Mouse (Mus musculus) forebrain, embryonic 13.5 days (tissue): ENCODE measurements around the gene March6. TPM values are rescaled to one million over a fixed set of nuclear protein-coding genes. Genes with fewer than 3 reads are reported as not detected.

ENCODE experiments used
- ATAC-seq: fragments of 200-750 bp; cut with Nextera tagmentation; 2 replicates; pipeline ENCODE4 v1.8.0; 2017
- H3K27ac ChIP-seq: fragments of 300-500 bp; sonication (generic); 2 replicates; pipeline ENCODE4 v1.5.1; 2015; ENCODE audit warnings: inconsistent platforms, mild to moderate bottlenecking, moderate library complexity
- H3K27me3 ChIP-seq: fragments of 300-500 bp; sonication (generic); 2 replicates; pipeline ENCODE4 v1.6.1; 2015; ENCODE audit warnings: mild to moderate bottlenecking, inconsistent platforms
- H3K36me3 ChIP-seq: fragments of 300-500 bp; sonication (generic); 2 replicates; pipeline ENCODE4 v1.6.1; 2015; ENCODE audit warnings: mild to moderate bottlenecking, inconsistent platforms; ENCODE audit not compliant: poor library complexity, severe bottlenecking
- H3K4me1 ChIP-seq: fragments of 300-500 bp; sonication (generic); 2 replicates; pipeline ENCODE4 v1.6.1; 2015; ENCODE audit warnings: inconsistent platforms
- H3K4me2 ChIP-seq: fragments of 300-500 bp; sonication (generic); 2 replicates; pipeline ENCODE4 v1.6.1; 2015; ENCODE audit warnings: inconsistent platforms, mild to moderate bottlenecking, moderate library complexity
- H3K4me3 ChIP-seq: fragments of 300-500 bp; sonication (generic); 2 replicates; pipeline ENCODE4 v1.5.1; 2015; ENCODE audit warnings: mild to moderate bottlenecking, inconsistent platforms
- H3K9ac ChIP-seq: fragments of 300-500 bp; sonication (generic); 2 replicates; pipeline ENCODE4 v1.6.1; 2015; ENCODE audit warnings: mild to moderate bottlenecking, inconsistent platforms
- H3K9me3 ChIP-seq: fragments of 300-500 bp; sonication (generic); replicated peaks from 2 replicates; pipeline ENCODE4 v1.6.1; 2016; ENCODE audit warnings: inconsistent platforms
- WGBS: fragments of 180-500 bp; shearing (Covaris S2); methylation state at CpG from one replicate; pipeline ENCODE4 v1.1.7; 2015; 5-methylcytosine and 5-hydroxymethylcytosine counted together
- polyA plus RNA-seq: library from polyadenylated mRNA; unstranded; fragments of >200 nt; fragmentation: Nextera tagmentation; extraction: Ambion mirVana; gene quantifications from 2 replicates; pipeline ENCODE4 v1.2.1, GENCODE M21; 2015

Gene March6
- polyA plus RNA-seq, 1 experiment from 2014 or later = 57.5 TPM

- Histone ChIP-seq H3K4me1 (no peaks in the 10 kb centered on the region), H3K4me3 (no peak overlapping the region), H3K9me3 (no peaks in the 10 kb centered on the region), H3K9ac (no peak overlapping the region), H3K27ac (no peak overlapping the region), H3K27me3 (no peaks in the 10 kb centered on the region), H3K36me3 (no peaks in the 10 kb centered on the region), H3K4me2 (no peak overlapping the region)
- no peak for ATAC-seq
- WGBS = 72% methylated on average over 19 of the region's 19 CpGs
These were observed 33.0 kb upstream of the March6 start for GRCm38 (mm10) chr15:31563577-31564546.

GRCm38 (mm10) chr15:31562847-31563246 is 32.0 kb upstream of the March6 start:
- Histone ChIP-seq H3K4me3 (no peak overlapping the region), H3K27ac (no peak overlapping the region), H3K27me3 (no peaks in the 10 kb centered on the region), H3K4me2 (no peak overlapping the region), H3K9me3 (no peaks in the 10 kb centered on the region), H3K9ac (no peak overlapping the region), H3K4me1 (no peaks in the 10 kb centered on the region), H3K36me3 (no peaks in the 10 kb centered on the region)
- ATAC-seq = no peak
- WGBS = 92% methylated on average over 8 of the region's 8 CpGs

DNA sequence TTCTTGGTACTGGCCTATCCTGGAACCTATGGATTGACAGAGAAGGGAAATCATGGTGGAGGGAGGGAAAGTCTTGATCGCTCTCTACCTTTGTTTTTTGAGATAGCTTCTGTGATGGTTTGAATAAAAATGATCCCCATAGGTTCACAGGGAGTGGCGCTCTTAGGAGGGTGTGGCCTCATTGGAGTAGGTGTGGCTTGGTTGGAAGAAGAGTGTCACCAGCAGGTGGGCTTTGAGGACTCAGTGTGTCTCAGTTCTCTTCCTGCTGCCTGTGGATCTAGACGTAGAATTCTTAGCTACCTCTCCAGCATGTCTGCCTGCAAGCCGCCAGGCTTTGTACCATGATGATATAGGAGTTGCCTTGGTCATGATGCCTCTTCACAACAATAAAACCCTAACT is 31.1 kb upstream of the March6 start:
- ATAC-seq = no peak
- WGBS = 91% methylated on average over 4 of the region's 4 CpGs
- H3K9me3 ChIP-seq = no peaks in the 10 kb centered on the region

DNA sequence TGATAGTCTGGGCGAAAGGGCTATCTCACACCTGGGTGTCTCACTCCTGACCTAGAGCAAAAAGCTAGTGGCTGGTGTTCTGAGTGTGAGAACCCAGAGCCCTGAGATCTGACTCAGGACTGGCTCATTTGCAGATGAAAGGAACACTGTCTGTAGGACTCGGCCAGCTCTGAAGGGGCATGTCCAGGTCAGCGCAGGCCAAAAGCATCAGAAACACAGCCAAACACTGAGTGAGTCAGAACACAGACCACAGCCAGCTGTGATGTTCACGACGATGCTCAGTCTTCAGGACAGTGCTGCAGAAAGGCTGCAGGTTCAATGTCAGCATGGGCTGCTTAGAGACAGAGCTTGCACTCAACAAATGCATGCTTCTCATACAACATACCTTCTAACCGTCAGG is 30.5 kb upstream of the March6 start:
- Histone ChIP-seq H3K36me3 (no peaks in the 10 kb centered on the region), H3K4me2 (no peak overlapping the region), H3K9ac (no peak overlapping the region), H3K4me1 (no peaks in the 10 kb centered on the region), H3K27ac (no peak overlapping the region), H3K4me3 (no peak overlapping the region), H3K27me3 (no peaks in the 10 kb centered on the region), H3K9me3 (no peaks in the 10 kb centered on the region)
- 82% methylated on average over 6 of the region's 6 CpGs for WGBS
- no peak for ATAC-seq

More for the DNA sequence above, 31.1 kb upstream of the March6 start:
- H3K4me1 ChIP-seq = no peaks in the 10 kb centered on the region
- H3K4me3 ChIP-seq = no peak overlapping the region
- H3K27me3 ChIP-seq = no peaks in the 10 kb centered on the region
- no peaks in the 10 kb centered on the region for H3K36me3 ChIP-seq
- H3K27ac ChIP-seq = no peak overlapping the region
- no peak overlapping the region for H3K4me2 ChIP-seq
- H3K9ac ChIP-seq = no peak overlapping the region

- WGBS = 88% methylated on average over 2 of the region's 2 CpGs
- Histone ChIP-seq H3K27me3 (no peaks in the 10 kb centered on the region), H3K4me1 (no peaks in the 10 kb centered on the region), H3K4me2 (no peak overlapping the region), H3K9ac (no peak overlapping the region), H3K4me3 (no peak overlapping the region), H3K36me3 (no peaks in the 10 kb centered on the region), H3K9me3 (no peaks in the 10 kb centered on the region), H3K27ac (no peak overlapping the region)
- no peak for ATAC-seq
These were observed 24.0 kb upstream of the March6 start for GRCm38 (mm10) chr15:31554855-31555254.

GRCm38 (mm10) chr15:31550381-31550780 is 19.5 kb upstream of the March6 start:
- Histone ChIP-seq H3K9me3 (no peaks in the 10 kb centered on the region), H3K9ac (no peak overlapping the region), H3K4me1 (no peaks in the 10 kb centered on the region), H3K27ac (no peak overlapping the region), H3K36me3 (no peaks in the 10 kb centered on the region), H3K27me3 (no peaks in the 10 kb centered on the region), H3K4me2 (no peak overlapping the region), H3K4me3 (no peak overlapping the region)
- 78% methylated on average over 4 of the region's 4 CpGs for WGBS
- ATAC-seq = no peak

DNA sequence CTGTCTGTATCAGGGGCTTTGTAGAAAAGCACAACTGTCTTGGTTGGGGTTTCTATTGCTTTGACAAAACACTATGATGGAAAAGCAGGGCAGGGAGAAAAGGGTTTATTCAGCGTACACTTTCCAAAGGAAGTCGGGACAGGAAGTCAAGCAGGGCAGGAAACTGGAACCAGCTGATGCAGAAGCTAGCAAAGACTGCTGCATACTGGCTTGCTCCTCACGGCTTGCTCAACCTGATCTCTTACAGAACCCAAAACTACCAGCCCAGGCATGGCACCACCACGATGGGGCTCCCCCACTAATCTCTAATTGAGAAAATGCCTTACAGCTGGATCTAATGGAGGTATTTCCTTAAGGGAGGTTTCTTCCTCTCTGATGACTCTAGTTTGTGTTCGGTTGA is 16.6 kb upstream of the March6 start:
- H3K9me3 ChIP-seq = no peaks in the 10 kb centered on the region
- H3K4me2 ChIP-seq = no peak overlapping the region
- no peaks in the 10 kb centered on the region for H3K36me3 ChIP-seq
- no peak overlapping the region for H3K27ac ChIP-seq
- H3K27me3 ChIP-seq = no peaks in the 10 kb centered on the region
- no peak for ATAC-seq
- H3K9ac ChIP-seq = no peak overlapping the region
- no peak overlapping the region for H3K4me3 ChIP-seq
- H3K4me1 ChIP-seq = peaks cover 8% of the 10 kb centered on the region
- 69% methylated on average over 5 of the region's 5 CpGs for WGBS

GRCm38 (mm10) chr15:31546291-31546690 is 15.4 kb upstream of the March6 start:
- no peaks in the 10 kb centered on the region for H3K27me3 ChIP-seq
- H3K9me3 ChIP-seq = no peaks in the 10 kb centered on the region
- no peak overlapping the region for H3K4me2 ChIP-seq
- no peak for ATAC-seq
- no peak overlapping the region for H3K4me3 ChIP-seq
- peaks cover 18% of the 10 kb centered on the region for H3K4me1 ChIP-seq
- WGBS = 81% methylated on average over 6 of the region's 6 CpGs
- H3K36me3 ChIP-seq = no peaks in the 10 kb centered on the region
- H3K27ac ChIP-seq = no peak overlapping the region
- no peak overlapping the region for H3K9ac ChIP-seq

DNA sequence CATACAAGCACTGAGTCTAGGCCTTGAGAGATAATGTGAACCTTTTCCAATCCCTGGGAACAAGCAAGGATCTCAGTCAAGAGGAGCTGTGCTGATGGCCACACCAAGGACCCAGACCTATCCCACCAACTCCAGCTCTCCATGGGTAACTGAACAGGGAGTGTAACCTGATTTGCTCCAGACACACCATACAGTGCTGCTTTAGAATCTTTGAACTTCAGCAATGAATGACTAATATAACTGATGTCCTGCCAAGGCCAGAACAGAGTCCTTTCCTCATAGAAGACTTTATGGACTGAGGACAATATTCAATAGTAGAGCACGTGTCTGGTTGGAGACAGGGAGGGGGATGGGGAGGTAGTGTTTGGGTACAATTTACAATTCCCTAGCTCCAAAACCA is 14.2 kb upstream of the March6 start:
- no peak overlapping the region for H3K27ac ChIP-seq
- 88% methylated on average over 1 of the region's 1 CpGs for WGBS

DNA sequence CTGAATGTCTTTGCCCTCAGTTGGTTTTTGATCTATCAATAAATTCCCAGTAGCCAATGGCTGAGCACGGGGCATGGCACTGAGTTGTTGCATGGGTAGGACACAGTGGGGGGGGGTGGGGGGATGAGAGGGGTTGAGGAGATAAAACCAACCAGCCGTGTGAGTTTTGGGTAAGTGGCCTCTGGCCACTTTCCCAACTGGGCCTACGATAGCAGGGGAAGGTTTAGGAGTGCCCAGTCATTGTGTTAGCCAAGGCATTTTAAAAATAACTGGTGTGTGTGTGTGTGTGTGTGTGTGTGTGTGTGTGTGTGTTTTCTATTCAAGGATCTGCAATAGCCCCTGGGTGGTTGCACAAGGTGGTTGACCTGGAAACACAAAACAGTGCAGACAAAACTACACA is 12.4 kb upstream of the March6 start:
- H3K4me3 ChIP-seq = no peak overlapping the region
- H3K9ac ChIP-seq = no peak overlapping the region
- 10% methylated on average over 3 of the region's 3 CpGs for WGBS
- H3K27me3 ChIP-seq = no peaks in the 10 kb centered on the region
- H3K4me1 ChIP-seq = peaks cover 18% of the 10 kb centered on the region
- no peak overlapping the region for H3K27ac ChIP-seq
- H3K4me2 ChIP-seq = no peak overlapping the region
- no peak for ATAC-seq
- H3K9me3 ChIP-seq = no peaks in the 10 kb centered on the region
- H3K36me3 ChIP-seq = no peaks in the 10 kb centered on the region

More for the DNA sequence above, 14.2 kb upstream of the March6 start:
- Histone ChIP-seq H3K4me1 (peaks cover 18% of the 10 kb centered on the region), H3K4me2 (no peak overlapping the region), H3K27me3 (no peaks in the 10 kb centered on the region), H3K4me3 (no peak overlapping the region), H3K9ac (no peak overlapping the region), H3K9me3 (no peaks in the 10 kb centered on the region), H3K36me3 (no peaks in the 10 kb centered on the region)
- ATAC-seq = no peak

DNA sequence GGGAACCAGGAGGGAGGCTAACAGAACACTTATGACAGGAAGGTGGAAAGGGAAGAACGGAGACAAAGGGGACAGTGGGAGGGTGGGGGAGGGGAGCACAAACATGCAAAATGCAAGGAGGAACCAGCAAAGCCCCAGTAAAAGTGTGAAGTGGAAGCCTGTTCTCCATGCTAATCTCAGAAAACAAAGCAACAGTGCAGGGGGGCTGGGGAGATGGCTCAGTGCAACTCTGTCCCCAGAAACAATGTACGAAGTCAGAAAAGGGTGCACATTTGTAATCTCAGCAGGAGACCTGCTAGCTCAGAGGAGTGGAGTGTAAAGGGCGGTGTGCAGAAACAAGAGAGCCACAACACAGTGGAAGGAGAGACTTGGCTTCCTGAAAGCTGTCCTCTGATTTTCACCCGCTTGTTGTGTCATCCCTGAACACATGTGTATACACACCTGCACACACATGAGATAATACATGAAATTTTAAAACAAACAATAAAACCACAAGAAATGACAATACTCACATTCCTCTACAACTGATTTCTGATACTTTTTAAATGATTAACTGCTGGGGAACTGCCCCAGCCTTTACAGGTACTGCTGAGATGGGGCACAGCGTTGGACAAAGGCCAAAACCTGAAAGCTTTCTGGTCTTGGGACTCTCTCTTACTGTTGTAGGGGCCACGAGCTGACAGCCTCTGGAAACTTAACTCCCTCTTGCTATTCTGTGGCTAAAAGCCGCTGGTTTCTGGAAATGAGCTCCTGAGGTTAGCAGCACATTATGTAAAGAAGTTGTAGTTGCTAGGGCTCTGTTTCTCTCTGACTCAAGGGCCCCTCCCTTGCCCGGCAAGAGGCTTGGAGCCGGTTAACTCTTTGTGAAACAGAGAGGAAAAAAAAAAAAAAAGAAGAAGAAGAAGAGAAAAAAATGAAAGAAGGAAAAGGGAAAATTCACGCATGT is 11.4 kb upstream of the March6 start:
- Histone ChIP-seq H3K27ac (peak overlapping the region; percentile 66), H3K4me2 (peak overlapping the region; percentile 20), H3K4me3 (no peak overlapping the region), H3K4me1 (peaks cover 18% of the 10 kb centered on the region), H3K27me3 (no peaks in the 10 kb centered on the region), H3K9me3 (no peaks in the 10 kb centered on the region), H3K9ac (peak overlapping the region; percentile 5; the same call in 1 of the 2 replicates), H3K36me3 (no peaks in the 10 kb centered on the region)
- ATAC-seq = peak; percentile 34; the same call in 1 of the 2 replicates
- 5% methylated on average over 10 of the region's 10 CpGs for WGBS

DNA sequence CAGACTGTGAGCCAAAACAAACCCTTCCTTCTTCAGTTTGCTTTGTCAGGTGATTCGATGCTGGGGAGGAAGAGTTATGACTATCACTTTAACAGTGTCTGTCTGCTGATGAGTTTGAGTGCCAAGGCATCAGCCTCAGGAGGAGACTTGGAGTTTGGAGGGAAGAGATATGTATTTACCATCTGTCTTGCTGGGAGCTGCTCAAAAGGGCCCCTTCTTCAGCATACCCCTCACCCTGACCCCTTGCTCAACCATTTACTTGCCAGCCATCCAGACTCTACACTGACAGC is 9.6 kb upstream of the March6 start:
- 83% methylated on average over 1 of the region's 1 CpGs for WGBS
- Histone ChIP-seq H3K36me3 (no peaks in the 10 kb centered on the region), H3K9me3 (no peaks in the 10 kb centered on the region), H3K27me3 (no peaks in the 10 kb centered on the region), H3K4me2 (no peak overlapping the region), H3K27ac (no peak overlapping the region), H3K9ac (no peak overlapping the region), H3K4me1 (peaks cover 32% of the 10 kb centered on the region), H3K4me3 (no peak overlapping the region)
- no peak for ATAC-seq
